Mouse (Mus musculus) hindbrain, embryonic 12.5 days (tissue): ENCODE measurements at regions not wholly inside any gene's neighbourhood (a gene's known extent, or its start where the extent isn't known, plus 50 kb on each side); places are given as distances from the start of the nearest gene placed in this dataset.
A peak's percentile ranks its signal among the peaks of the same experiment; 100 is the strongest.
"Not testable (repeated sequence)": the region's sequence is repeated elsewhere in the genome, so short reads cannot be mapped to it uniquely, and the experiment has no call there.

Source experiments
- ATAC-seq: fragments of 200-750 bp; cut with Nextera tagmentation; 2 replicates; pipeline ENCODE4 v1.8.0; 2017; ENCODE audit warnings: moderate TSS enrichment; ENCODE audit not compliant: low FRiP score
- H3K27ac ChIP-seq: fragments of 300-500 bp; sonication (generic); 2 replicates; pipeline ENCODE4 v1.5.1; 2016; ENCODE audit warnings: mild to moderate bottlenecking
- H3K27me3 ChIP-seq: fragments of 300-500 bp; sonication (generic); 2 replicates; pipeline ENCODE4 v1.6.1; 2016; ENCODE audit warnings: mild to moderate bottlenecking
- H3K36me3 ChIP-seq: fragments of 300-500 bp; sonication (generic); 2 replicates; pipeline ENCODE4 v1.6.1; 2016; ENCODE audit warnings: mild to moderate bottlenecking
- H3K4me1 ChIP-seq: fragments of 300-500 bp; sonication (generic); 2 replicates; pipeline ENCODE4 v1.6.1; 2016
- H3K4me2 ChIP-seq: fragments of 300-500 bp; sonication (generic); replicated peaks from 2 replicates; pipeline ENCODE4 v1.6.1; 2016; ENCODE audit warnings: mild to moderate bottlenecking
- H3K4me3 ChIP-seq: fragments of 300-500 bp; sonication (generic); 2 replicates; pipeline ENCODE4 v1.5.1; 2016; ENCODE audit warnings: mild to moderate bottlenecking
- H3K9ac ChIP-seq: fragments of 300-500 bp; sonication (generic); 2 replicates; pipeline ENCODE4 v1.6.1; 2016; ENCODE audit warnings: mild to moderate bottlenecking, moderate library complexity
- H3K9me3 ChIP-seq: fragments of 300-500 bp; sonication (generic); replicated peaks from 2 replicates; pipeline ENCODE4 v1.6.1; 2016; ENCODE audit warnings: mild to moderate bottlenecking
- WGBS: fragments of 180-500 bp; shearing (Covaris S2); methylation state at CpG from one replicate; pipeline ENCODE4 v1.1.7; 2016; 5-methylcytosine and 5-hydroxymethylcytosine counted together

DNA sequence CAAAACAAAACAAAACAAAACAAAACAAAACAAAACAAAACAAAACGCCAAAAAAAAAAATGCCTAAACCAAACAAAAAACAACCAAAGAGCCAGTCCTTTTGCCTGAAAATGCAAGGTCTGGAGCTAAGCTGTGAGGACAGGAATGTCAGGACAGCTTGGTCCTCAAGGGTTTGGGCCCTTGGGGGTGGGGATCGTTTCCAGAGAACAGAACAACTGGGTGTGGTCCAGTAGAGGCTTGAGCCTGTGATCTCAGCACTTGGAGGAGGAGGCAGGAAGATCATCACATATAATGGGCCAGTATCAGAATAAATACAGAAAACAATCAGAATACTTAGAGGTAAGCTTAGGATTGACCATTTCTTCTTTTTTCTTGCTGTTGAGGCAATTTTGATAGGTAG is 289.5 kb upstream of the Tgfbr2 start:
- H3K4me1 ChIP-seq = peaks cover 9% of the 10 kb centered on the region; the same call in 1 of the 2 replicates
- H3K27ac ChIP-seq = no peak overlapping the region
- H3K9me3 ChIP-seq = no peaks in the 10 kb centered on the region; the same call in 1 of the 2 replicates
- H3K9ac ChIP-seq = no peak overlapping the region
- no peak for ATAC-seq
- no peak overlapping the region for H3K4me3 ChIP-seq
- WGBS = 73% methylated on average over 2 of the region's 2 CpGs
- no peaks in the 10 kb centered on the region for H3K27me3 ChIP-seq
- no peak overlapping the region for H3K4me2 ChIP-seq
- H3K36me3 ChIP-seq = no peaks in the 10 kb centered on the region

DNA sequence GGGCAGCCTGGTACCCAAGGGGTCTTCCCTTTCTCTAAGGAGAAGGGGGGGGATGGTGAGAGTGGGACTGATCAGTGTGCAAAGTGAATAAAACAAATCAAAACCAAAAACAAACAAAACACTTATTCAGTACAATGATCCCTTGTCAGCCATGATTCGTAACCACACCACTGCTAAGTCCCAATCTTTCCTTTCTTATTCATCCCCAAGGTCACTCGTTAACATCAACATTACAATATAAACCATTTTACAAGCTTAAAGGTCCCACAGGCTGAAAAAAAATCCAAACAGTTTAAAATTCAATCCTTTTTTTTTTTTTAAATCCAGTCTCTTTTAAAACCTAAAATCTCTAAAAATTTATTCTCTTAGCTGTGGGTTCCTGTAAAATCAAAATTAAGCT is 287.1 kb upstream of the Tgfbr2 start:
- no peak overlapping the region for H3K27ac ChIP-seq
- peaks cover 3% of the 10 kb centered on the region; the same call in 1 of the 2 replicates for H3K4me1 ChIP-seq
- H3K4me2 ChIP-seq = no peak overlapping the region
- no peaks in the 10 kb centered on the region for H3K36me3 ChIP-seq
- ATAC-seq = no peak
- H3K9ac ChIP-seq = no peak overlapping the region
- no peak overlapping the region for H3K4me3 ChIP-seq
- H3K27me3 ChIP-seq = no peaks in the 10 kb centered on the region
- WGBS = 90% methylated on average over 2 of the region's 2 CpGs
- H3K9me3 ChIP-seq = no peaks in the 10 kb centered on the region; the same call in 1 of the 2 replicates

DNA sequence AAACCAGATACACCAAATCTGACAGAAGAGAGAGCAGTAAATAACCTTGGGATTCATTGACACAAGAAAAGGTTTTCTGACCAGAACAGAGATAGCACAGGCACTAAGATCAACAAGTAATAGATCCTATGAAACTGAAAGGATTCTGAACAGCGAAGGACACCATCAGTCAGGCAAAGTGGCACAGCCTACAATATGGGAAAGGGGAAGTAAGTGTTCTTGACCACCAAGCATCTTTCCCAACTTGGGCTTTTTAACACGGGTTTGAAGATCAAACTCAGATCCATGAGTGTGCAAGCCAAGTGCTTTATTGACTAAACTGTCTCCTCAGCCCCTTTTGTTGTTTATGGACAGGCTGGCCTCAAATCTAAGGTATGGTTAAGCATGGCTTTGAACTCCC is 284.9 kb upstream of the Tgfbr2 start:
- Histone ChIP-seq H3K9ac (no peak overlapping the region), H3K27me3 (no peaks in the 10 kb centered on the region), H3K36me3 (no peaks in the 10 kb centered on the region), H3K4me1 (peaks cover 3% of the 10 kb centered on the region; the same call in 1 of the 2 replicates), H3K4me3 (no peak overlapping the region), H3K4me2 (no peak overlapping the region), H3K9me3 (no peaks in the 10 kb centered on the region; the same call in 1 of the 2 replicates), H3K27ac (no peak overlapping the region)
- ATAC-seq = no peak
- WGBS = 82% methylated on average over 2 of the region's 2 CpGs

DNA sequence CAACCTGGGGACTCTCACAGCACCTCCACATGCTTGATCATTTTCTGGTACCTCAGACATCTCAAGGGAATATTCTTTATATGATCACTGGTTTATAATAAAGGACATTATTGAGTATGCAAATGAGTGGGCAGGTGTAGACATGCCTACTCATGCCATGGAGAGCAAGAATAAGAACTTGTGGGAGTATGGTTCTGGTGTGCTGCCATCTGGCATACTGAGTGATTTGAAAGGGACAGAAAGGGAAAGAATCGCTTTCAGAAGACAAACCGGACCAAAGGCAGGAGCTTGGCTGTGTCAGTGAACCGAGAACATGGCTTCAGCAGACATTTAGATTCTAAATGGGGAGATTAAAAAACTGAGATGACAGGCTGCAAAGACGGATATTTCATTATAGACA is 276.9 kb upstream of the Tgfbr2 start:
- Histone ChIP-seq H3K4me1 (no peaks in the 10 kb centered on the region), H3K27me3 (no peaks in the 10 kb centered on the region), H3K9me3 (no peaks in the 10 kb centered on the region), H3K36me3 (no peaks in the 10 kb centered on the region), H3K9ac (no peak overlapping the region), H3K27ac (no peak overlapping the region), H3K4me3 (no peak overlapping the region), H3K4me2 (no peak overlapping the region)
- ATAC-seq = no peak
- WGBS = 85% methylated on average over 4 of the region's 4 CpGs

DNA sequence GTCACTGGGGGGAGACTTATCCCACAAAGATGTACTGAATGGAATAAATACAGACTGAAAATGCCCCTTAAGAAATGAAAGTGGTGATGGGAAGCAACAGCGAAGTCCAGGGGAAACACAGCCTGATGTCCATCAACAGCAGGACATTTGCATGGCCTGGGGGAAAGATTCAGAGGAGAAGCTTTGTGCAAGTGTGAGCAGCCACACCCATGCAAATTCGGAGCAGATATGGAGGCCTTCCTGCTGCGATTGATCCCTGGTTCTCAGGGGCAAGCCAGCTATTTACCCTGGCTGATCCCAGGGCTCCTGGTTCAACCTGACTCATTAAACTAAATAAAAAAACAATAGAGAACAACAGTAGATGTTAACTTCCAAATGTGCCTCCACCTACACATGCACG is 275.7 kb upstream of the Tgfbr2 start:
- Histone ChIP-seq H3K27me3 (no peaks in the 10 kb centered on the region), H3K4me2 (no peak overlapping the region), H3K36me3 (no peaks in the 10 kb centered on the region), H3K9ac (no peak overlapping the region), H3K4me1 (no peaks in the 10 kb centered on the region), H3K9me3 (0 out of 2 replicates have a peak, but pooled peaks cover 5% of the 10 kb centered on the region), H3K4me3 (no peak overlapping the region), H3K27ac (no peak overlapping the region)
- no peak for ATAC-seq
- 84% methylated on average over 4 of the region's 4 CpGs for WGBS

DNA sequence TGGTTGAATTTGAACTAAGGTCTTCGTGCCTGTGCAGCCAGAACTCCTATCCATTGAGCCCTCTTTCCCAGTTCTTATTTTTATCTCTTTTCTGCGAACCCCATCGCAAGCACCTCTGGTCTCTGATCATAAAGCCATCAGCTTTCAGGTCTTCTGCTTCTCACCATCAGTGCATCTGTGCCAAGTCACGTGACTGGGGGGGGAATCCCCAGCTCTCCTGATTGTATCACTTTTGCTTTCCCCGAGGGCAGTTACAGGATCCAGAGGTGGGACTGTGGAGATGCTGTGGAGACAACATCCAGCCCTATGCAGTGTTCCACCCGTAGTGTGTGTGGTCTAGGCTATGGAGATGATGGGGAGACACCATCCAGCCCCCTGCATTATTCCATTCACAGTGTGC is 272.6 kb upstream of the Tgfbr2 start:
- Histone ChIP-seq H3K4me2 (no peak overlapping the region), H3K36me3 (no peaks in the 10 kb centered on the region), H3K9ac (no peak overlapping the region), H3K4me1 (no peaks in the 10 kb centered on the region), H3K9me3 (0 out of 2 replicates have a peak, but pooled peaks cover 5% of the 10 kb centered on the region), H3K27ac (no peak overlapping the region), H3K27me3 (no peaks in the 10 kb centered on the region), H3K4me3 (no peak overlapping the region)
- ATAC-seq = no peak
- WGBS = 86% methylated on average over 6 of the region's 6 CpGs

DNA sequence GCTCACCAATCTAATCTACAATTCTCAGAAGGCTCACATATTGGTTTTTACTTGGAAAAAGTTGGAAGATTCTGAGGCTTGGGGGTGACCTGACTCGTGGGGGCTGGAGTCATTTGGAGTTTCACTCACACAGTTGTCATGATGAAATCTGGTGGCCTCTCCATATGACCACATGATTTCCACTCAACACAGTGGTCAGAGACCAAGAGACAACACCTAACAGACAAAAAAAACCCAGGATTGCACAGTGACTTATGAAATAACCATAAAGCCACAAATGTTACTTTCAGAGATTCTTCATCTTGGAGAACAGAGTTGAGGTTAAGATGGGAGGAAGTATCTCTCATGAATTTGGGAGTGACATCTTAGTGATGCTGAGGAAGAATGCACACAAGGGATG is 263.4 kb upstream of the Tgfbr2 start:
- H3K4me1 ChIP-seq = no peaks in the 10 kb centered on the region
- H3K27ac ChIP-seq = no peak overlapping the region
- 92% methylated on average over 1 of the region's 1 CpGs for WGBS
- no peak overlapping the region for H3K4me3 ChIP-seq
- H3K9ac ChIP-seq = no peak overlapping the region
- H3K36me3 ChIP-seq = no peaks in the 10 kb centered on the region
- no peaks in the 10 kb centered on the region for H3K27me3 ChIP-seq
- no peak overlapping the region for H3K4me2 ChIP-seq
- H3K9me3 ChIP-seq = no peaks in the 10 kb centered on the region
- no peak for ATAC-seq

DNA sequence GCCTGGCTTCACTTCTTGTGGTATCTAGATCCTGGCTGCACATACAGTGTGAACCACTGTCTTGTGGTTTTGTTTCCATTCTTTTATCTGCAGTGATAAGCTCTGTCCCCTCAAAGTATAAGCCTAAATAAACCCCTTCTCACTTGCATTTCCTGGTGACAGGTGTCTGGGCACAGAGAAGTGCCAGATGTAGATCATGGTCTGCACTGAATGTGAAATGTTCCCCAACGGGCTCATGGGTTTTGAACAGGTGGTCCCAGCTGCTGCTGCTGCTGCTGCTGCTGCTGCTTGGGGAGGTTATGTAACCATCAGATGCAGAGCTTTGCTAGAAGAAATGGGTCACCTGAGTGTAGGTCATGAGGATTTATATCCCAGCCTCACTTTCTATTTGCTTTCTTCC is 259.3 kb upstream of the Tgfbr2 start:
- WGBS = 86% methylated on average over 1 of the region's 1 CpGs
- 0 out of 2 replicates have a peak, but pooled peaks cover 3% of the 10 kb centered on the region for H3K9me3 ChIP-seq
- ATAC-seq = no peak
- H3K9ac ChIP-seq = no peak overlapping the region
- H3K4me3 ChIP-seq = no peak overlapping the region
- H3K4me2 ChIP-seq = no peak overlapping the region
- no peaks in the 10 kb centered on the region for H3K27me3 ChIP-seq
- H3K36me3 ChIP-seq = no peaks in the 10 kb centered on the region
- H3K4me1 ChIP-seq = no peaks in the 10 kb centered on the region
- H3K27ac ChIP-seq = no peak overlapping the region

DNA sequence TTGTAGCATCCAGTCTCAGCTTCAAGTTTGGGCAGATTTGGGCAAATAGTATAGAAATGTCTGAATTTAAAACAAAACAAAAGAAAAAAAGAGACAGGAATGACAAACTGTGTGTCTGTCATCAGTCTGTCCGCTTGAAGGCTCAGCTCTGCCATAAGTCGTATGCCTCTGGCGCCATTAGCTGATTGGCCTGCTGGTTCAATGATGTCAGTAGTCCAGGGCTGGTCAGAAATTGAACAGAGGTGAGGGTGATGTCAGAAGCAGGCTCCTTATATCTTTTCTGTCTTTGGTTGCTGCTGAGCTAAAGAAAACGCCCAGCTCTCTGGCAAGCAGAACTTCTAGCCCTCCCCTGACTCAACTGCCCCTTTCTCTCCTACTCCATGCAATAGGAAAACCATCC is 253.9 kb upstream of the Tgfbr2 start:
- Histone ChIP-seq H3K4me2 (no peak overlapping the region), H3K27ac (peak overlapping the region; percentile 30; the same call in 1 of the 2 replicates), H3K9ac (no peak overlapping the region), H3K4me3 (no peak overlapping the region), H3K27me3 (no peaks in the 10 kb centered on the region), H3K9me3 (0 out of 2 replicates have a peak, but pooled peaks cover 3% of the 10 kb centered on the region), H3K36me3 (no peaks in the 10 kb centered on the region), H3K4me1 (no peaks in the 10 kb centered on the region)
- WGBS = 86% methylated on average over 4 of the region's 4 CpGs
- ATAC-seq = no peak

DNA sequence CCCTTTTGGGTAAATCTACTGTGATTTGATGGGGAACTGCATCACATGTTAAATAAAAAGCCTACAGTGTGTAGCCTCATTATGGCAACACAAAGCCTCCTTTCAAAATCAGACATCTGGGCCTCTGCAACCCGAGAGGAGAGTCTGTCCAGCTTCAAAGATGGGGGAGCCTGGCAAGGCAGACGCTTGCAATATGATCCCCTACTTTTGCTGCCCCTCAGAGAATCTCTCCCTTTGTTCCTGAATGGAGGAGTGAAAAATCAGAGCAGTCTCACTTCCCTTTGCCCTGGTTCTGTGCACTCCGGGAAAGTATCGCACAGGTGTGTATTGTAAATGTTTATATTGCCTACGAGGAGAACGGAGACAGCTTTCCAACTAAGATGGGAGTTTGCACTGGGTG is 253.3 kb upstream of the Tgfbr2 start:
- H3K9me3 ChIP-seq = 0 out of 2 replicates have a peak, but pooled peaks cover 3% of the 10 kb centered on the region
- no peaks in the 10 kb centered on the region for H3K27me3 ChIP-seq
- H3K4me1 ChIP-seq = no peaks in the 10 kb centered on the region
- H3K4me3 ChIP-seq = no peak overlapping the region
- no peak overlapping the region for H3K4me2 ChIP-seq
- no peak overlapping the region for H3K9ac ChIP-seq
- ATAC-seq = no peak
- no peaks in the 10 kb centered on the region for H3K36me3 ChIP-seq
- 43% methylated on average over 6 of the region's 6 CpGs for WGBS
- peak overlapping the region; percentile 44 for H3K27ac ChIP-seq

DNA sequence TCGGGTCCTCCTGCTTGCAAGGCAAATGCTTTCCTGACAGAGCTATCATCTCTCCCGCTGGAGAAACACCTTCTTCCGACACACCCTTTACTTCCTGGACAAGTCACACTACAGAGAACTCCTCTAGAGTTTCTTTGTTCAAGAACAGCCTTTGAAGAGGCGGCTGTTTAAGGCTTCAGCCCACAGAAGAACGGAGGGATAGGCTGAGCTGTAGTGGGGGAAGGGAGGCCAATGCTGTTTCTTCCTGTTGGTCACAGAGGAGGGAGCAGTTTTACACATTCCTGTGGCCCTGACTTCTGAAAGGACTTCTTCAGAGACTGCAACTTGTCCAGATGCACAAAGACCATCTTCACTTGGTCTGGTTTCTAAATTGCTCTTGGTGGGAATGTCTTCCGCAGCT is 252.1 kb upstream of the Tgfbr2 start:
- ATAC-seq = no peak
- H3K4me2 ChIP-seq = no peak overlapping the region
- WGBS = 51% methylated on average over 6 of the region's 6 CpGs

DNA sequence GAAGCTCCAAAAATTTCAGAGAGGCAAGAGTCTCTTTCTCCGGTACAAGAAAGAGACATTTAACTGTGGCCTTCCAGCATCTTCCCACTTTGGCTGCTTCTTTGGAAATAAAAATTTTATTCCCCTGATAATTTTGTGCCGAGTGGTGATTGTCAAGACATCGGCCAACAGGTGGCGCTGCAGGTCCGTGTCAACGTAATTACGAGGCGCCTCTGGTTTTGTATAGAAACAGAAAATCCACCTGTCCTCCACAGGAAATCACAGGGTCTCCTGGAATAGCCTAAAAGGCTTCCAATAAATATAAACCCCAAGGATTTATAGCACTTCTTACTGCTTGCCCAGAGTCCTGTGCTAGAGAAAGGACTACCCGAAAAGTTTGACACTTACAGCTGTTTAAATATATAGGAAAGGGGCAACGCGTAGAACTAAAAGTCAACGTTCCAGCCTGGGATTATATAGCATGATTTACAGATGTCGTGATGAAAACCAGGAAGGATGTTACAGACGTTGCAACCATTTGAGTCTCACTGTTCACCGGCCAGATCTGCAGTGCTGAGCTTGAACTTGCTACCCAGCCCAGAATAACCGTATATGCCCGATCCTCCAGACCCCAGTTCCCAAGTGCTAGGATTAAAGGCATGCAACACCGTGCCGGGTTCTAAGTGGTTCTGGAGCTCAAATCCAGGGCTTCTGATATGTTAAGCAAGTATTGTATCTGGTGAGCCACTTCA is 251.3 kb upstream of the Tgfbr2 start:
- H3K9ac ChIP-seq = no peak overlapping the region
- H3K27ac ChIP-seq = no peak overlapping the region
- ATAC-seq = no peak
- no peak overlapping the region for H3K4me2 ChIP-seq
- 0 out of 2 replicates have a peak, but pooled peaks cover 3% of the 10 kb centered on the region for H3K9me3 ChIP-seq
- no peaks in the 10 kb centered on the region for H3K36me3 ChIP-seq
- H3K4me3 ChIP-seq = no peak overlapping the region
- H3K27me3 ChIP-seq = no peaks in the 10 kb centered on the region
- WGBS = 58% methylated on average over 19 of the region's 19 CpGs
- H3K4me1 ChIP-seq = no peaks in the 10 kb centered on the region

More for the DNA sequence above, 252.1 kb upstream of the Tgfbr2 start:
- Histone ChIP-seq H3K36me3 (no peaks in the 10 kb centered on the region), H3K27me3 (no peaks in the 10 kb centered on the region), H3K9me3 (0 out of 2 replicates have a peak, but pooled peaks cover 3% of the 10 kb centered on the region), H3K27ac (no peak overlapping the region), H3K4me1 (no peaks in the 10 kb centered on the region), H3K9ac (no peak overlapping the region), H3K4me3 (no peak overlapping the region)

DNA sequence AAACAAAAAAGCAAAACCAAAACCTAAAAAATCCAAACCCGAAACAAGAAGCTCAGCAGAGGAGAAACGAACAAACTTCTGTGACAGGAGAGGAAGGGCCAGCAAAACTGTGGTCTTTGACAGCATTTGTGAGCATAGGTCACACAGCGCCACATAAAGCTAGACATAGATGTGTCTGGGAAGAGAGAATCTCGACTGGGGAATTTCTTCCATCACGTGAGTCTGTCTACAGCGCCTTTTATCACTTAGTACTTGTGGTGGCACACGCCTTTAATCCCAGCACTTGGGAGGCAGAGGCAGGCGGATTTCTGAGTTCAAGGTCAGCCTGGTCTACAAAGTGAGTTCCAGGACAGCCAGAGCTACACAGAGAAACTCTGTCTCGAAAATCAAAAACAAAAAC is 250.2 kb upstream of the Tgfbr2 start:
- not testable (repeated sequence) for H3K36me3 ChIP-seq, H3K27ac ChIP-seq, H3K4me2 ChIP-seq, H3K27me3 ChIP-seq, H3K4me1 ChIP-seq, ATAC-seq, H3K9ac ChIP-seq, H3K9me3 ChIP-seq, H3K4me3 ChIP-seq
- 83% methylated on average over 9 of the region's 9 CpGs for WGBS
